Mouse (Mus musculus) monocyte, adult 2 months (primary cell): Measurements from ENCODE around the gene Srcin1.

Source experiments
- DNase-seq, 2 experiments: peaks; one replicate each; pipeline ENCODE4 v3.0.0; 2022; ENCODE audit warnings: low spot score in 2 of 2, low read depth in 1 of 2

The Srcin1 gene

DNA sequence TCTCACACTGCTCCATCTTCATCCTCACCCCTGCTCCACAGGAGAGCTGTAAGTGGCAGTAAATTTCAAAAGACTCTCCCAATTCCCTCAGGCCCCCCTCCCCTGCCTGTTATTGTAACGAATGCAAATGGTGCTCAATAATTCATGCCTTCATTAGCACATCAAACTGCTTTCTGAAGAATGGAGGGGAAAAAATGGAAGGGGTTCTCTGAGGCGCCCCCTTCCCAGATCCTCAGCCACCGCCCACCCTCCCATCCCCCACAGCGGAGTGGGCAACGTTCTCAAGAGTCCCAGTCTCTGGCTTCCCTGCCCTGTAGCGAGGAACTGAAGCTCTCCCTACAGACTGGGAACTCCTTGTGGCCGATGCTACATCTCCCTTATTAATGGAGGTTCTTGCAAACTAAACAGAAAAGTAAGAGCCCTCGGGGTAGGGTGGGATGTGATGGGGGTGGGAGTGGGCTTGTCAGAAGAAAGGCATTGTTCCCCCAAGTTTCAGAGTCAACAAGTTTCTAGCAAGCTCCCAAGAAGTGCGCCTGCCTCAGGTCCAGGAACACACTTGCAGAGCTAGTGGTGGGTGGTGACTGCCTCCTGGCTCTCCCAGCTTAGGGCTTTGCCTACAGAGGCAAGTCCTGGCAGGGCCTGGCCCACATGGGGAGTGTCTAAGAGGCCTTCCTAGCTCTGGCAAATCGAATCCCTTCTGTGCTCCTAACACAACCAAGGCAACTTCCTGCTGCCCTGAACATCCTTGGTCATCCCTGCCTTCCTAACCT is 3.3 kb upstream of the Srcin1 start:
- DNase-seq: no peak

DNA sequence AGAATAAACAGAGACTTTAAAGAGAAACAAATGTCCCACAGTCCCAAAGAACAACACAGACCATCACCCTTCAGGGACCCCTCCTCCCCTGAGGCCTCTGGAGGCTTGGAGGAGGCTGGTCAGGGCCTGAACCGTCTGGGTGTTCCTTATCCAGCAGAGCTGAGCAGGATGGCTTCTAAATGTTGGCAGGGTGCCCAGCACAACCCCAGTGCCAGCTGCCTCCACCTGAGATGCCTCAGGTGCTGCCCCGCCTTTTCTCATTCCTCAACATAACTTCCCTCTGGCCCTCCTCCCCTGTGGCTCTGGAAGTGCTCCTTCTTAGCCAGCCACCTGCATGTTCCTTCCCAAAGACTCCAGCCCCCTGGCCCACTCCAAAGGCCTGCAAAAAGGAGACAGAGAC is 2.3 kb upstream of the Srcin1 start:
- no peak for DNase-seq

DNA sequence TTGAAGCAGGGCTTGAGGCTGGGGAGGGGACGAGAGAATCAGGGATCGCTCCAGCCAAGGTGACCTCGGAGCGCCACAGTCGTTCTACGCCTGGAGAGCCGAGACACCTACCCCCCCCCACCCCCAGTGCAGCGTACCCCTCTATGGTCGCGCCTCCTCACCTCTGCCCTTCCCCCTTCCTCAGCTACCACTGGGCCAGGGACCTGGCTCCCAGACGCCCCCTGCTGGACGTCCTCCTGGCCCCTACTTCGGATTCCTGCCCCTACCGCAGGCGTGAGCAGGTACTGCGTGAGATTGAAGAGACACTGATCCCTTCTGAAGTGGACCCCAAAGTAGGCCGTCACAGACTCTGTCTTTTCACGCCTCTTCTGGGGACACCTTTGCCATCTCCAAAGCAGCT is 348 bp downstream of the Srcin1 start:
- DNase-seq: peak in 1 of 2 experiments; percentile 37

DNA sequence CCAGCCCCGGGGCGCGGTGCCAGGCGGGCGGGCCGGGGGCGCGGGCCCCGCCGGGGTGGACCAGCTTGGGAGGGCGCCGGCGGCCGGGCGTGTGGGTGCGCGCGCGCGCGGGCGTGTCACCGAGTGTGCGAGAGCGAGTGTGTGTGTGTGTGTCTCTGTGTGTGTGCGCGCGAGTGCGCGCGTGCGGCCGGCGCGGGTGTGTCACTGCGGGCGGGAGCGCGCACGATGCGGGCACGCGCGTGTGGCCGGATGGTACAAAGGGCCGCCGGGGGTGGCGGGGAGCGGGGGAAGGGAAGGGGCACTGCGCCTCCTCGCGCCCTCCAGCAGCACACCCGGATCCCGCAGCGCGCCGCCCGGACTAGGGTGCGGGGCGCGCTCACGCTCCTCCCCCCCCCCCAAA is 911 bp downstream of the Srcin1 start:
- no peak for DNase-seq

DNA sequence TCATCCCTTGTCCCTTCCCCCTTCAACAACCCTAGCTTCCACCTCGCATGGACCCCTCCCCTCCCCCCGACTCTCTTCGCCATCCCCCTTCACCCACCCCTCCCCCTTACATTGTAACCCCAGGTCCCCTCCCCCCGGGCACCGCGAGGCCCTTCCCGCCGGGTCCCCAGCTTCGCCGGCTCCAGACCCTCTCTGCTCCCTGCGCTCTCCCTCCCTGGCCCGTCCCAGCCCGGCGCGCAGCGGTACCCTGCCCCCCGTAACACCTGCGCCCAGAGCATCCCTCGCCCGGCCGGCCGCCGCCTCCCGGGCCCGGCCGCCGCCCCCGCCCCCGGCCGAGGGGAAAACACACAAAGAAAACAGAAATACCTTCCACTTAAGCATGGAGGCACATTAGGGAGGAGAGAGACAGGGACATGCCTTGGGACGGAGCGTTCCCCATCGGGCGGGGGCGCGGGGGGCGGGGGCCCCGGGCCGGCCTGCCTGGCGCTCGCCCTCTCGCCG is 1.4 kb downstream of the Srcin1 start:
- DNase-seq: no peak

DNA sequence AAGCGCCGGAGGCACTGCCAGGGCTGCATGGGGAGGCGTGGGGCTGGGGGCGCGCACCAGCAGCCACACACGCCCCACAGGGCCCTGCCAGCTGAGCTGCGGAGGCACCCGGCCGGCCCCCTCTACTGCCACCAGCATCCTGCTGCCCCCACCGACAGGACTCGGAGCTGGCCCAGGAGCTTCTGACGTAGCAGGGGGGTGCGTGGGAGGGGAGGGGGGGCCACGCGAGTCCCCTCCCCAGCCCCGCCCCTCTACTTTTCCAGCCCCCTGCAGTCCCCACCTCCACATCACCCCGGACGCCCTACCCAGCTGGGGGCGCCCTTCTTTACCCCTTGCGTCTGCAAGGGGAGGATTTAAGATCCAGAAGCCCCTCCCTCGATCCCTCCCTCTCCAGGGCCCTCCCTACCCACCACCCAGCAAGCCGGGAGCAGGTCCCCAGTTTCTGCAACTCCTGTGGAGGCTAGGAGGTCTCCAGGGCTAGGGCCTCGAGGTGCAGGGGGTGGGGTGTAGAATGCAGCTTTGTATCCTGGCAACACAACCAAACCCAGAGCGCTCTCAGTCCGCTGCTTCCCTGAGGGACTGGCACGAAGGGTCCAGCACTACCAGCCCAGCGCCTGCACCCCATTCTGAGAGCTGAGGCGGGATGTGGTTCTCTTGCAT is 2.0 kb downstream of the Srcin1 start:
- no peak for DNase-seq

DNA sequence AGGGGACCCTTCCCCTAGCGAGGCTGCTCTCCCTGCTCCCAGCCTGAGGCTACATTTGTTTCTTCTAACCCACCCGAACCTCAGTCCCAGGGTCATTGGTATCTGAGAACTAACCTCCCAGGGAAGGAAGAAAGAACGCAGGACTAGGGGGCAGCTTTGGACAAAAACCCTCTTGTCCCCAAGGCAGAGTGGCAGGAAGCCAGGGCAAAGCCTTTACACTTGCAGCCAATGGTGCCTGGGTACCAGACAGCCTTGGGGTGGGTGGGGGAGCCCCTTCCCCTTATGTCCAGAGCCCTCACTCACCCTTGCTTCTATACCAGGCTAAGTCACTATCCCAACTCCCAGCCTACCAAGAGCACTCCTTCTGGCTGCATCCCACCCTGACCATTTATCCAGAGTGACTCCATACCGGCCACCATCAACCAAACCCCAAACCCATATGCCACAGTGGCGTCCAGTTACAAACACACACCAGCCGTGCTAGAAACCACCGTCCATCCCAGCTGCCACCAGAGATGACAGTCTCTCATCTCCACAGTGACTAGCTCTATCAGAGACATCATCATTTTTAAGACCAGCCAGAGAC is 3.0 kb downstream of the Srcin1 start:
- no peak for DNase-seq

DNA sequence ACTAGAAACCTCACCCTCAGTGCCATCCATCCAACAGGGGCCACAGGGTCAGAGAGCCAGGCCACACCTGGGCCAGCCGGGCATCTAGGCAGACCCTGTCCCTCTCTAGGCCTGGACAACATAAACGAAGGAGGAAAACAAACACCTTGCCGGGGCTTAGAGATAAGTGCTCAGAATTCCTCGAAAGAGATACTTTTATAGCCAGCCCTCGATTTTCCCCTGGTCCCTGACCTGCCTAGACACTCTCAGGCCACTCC is 4.0 kb downstream of the Srcin1 start:
- no peak for DNase-seq

DNA sequence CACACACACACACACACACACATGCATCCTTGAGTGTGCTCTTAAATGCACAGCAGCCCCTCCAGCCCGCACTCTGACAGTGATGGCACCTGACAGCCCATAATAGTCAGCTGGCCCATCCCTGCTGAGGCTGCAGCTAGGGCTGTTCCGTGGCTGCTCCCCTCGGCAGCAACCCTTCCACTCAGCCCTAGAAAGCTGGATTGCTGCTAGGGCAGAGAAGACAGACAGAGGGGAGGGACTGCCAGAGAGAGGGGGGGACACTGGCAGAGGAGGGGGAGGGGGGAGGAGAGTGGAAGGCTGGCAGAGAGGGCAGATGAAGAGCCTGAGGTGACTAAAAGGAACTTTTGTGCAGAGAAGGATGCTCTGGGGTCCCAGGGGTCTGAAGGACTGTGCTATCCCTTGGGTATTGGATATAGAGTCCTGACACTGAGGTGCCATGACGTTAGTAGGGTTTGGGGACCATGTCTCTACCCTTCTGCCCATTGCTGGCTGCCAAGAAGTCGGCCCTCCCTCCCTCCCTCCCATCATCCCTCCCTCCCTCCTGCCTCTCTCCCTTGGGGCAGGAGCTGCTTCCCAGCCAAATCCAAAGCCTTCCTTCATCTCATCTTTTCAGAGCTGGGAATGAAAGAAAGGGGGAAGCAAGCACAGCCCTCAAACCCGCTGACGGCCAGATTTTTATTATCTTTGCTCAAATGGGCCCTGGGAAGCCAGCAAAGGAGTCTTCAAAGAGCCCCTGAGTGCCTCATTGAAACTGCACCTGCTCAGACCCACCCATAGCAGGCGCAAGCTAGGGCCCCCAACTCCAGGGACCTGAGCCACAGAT is 4.5 kb downstream of the Srcin1 start:
- DNase-seq: no peak

DNA sequence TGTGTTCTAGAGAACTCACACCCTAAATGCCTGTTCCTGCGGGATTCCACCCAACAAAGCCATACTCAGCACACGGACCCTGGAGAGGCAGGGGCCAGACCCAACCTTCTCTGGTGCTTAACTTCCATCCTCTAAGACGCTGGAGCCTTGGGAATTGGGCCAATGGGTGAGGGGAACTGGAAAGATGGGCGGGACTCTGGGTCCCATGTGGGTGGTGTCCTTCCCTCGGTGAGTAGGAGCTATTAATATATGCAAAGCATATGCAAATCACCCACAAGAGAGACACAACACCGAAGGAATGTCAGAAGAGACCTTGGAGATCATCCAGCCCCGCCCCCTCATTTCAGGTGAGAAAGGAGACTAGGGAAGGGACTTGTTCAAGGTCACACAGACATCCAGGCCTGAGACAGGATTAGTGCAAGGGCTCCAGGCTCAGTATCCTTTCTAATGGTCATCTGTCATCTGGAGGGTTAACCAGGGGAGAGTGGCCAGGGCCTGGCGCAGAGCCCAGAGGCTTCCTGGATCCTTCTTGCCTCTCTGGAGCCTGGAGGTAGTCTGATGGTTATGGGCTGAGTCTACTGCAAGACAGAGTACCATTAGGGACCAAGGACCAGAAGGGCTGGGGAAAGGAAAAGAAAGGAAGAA is 5.4 kb downstream of the Srcin1 start:
- DNase-seq: no peak

DNA sequence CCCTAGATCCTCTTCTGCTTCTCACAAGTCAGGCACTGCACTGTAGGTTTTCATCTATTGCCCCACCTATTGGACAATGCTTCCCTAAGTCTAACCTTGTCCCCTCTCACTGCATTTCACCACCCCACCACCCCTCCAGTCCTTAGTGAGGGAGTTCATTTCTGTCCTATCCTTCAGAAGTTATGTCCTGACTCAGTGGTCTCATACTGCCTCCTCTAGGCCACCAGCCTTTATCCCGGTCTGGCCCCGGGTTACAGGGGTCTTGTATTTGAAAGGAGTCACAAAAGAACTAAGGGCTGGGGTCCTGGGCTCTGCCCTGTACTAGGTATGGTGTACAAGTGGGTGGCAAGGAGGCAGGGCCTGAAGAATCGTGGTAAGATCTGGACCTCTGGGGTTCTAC is 6.2 kb downstream of the Srcin1 start:
- DNase-seq: no peak

DNA sequence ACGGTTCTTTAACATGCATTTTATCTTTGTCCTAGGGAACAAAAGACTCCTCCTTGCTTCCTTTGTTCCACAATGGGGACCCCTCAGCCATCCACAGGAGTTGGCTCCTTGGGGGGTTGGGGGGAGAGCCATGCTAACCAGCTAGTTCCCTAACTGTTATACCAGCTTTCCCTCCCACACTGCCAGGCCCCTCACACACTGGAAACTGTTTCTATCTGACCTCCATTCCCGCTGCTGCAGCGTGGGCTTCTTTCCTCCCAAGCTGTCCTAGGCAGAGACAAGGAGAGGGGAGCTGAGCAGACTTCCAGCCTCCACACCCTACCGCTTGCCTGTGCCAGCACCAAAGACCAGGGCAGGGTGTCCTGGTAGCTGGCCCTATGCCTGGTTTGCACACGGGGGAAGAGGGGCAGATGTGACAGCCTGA is 6.7 kb downstream of the Srcin1 start:
- DNase-seq: no peak

DNA sequence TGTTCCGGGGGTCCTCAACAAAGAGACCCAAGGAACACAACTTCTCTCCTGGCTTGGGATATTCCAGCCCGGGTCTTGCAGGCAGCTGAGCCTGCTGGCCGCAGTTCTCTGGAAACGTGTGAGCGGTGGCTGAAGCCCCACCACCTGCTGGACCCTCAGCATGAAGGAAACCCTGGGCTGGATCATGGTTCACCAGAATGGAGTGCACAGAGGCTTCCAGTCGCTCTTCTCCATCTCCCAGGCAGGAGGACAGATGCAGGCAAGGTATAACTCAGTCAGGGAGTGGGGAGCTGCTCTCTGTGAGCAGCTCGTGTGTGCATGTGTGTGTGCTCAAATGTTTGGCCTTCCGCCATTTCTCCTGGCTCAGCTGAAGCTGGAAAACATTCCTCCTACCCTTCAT is 7.3 kb downstream of the Srcin1 start:
- no peak for DNase-seq

DNA sequence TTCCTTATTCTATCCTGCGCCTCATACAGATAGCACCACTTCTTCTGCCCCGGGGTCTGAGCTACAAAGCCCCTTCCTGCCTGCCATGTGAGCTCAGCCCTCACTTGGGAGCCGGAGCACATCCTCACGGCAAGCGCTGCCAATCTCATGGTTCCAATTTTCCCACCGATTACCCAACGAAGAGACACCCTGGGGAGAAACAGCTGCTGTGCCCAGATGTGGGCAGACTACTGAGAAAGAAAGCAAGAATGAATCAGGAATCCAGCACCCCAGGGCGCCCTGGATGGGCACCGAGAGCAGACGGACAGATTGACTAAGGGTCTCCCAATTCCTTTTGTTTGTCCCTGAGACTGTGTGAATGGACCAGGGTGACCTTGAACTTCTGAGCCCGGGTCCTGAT is 8.5 kb downstream of the Srcin1 start:
- no peak for DNase-seq

DNA sequence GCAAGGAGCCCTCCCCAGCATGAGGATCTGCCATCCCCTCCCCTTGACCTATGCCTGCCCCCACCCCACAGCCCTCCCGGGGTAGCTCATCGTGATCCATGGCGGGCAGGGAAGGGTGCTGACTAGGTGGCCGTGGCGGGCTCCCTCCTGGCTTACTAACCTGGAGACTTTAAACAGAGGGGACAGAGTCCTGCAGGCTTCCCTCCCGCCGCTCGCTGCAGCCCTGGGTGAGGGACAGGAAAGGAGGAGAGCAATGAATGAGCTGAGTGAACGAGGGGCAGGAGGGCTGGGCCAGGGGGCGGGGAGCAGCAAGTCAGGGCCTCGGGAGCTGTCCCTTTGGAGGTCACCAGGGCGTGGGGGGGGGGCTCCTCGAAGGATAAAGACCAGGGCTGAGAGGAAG is 9.4 kb downstream of the Srcin1 start:
- no peak for DNase-seq

DNA sequence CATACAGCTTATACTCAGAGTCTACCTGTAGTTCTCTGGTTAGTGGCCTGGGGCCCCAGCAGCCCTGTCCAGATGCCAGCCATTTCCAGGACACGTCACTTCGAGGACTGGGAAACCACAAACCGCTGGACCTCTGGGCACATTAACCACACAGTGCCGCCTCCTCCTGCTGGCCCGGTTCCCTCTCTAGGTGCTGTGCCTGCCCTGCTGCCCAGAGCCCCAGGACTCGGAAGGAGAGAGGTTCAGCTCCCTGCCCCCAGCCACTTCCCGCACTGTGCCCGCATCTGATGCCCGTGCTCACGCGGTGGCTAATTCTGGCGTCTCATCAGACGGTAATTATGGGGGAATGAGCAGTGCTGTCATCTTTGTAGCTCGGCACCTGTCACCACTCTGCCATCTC is 12.3 kb downstream of the Srcin1 start:
- no peak for DNase-seq

DNA sequence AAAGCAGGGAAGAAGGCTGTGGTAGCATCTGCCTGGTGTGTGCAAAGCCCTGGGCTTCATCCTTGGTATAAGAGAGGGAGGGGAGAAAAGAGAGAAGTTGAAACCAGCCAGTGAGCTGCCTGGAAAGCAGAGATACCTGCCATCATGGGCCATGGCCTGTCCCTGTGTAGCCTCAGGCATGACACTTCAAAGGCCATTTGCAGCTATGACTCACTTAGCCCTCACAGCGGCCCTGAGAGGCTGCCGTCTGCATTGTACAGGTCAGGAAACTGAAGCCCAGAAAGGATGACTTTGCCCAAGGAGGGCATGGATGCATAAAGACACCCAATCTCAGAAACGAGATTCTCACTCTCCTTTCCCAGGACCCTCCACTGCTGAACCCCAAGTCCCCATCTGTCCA is 13.4 kb downstream of the Srcin1 start:
- DNase-seq: no peak

DNA sequence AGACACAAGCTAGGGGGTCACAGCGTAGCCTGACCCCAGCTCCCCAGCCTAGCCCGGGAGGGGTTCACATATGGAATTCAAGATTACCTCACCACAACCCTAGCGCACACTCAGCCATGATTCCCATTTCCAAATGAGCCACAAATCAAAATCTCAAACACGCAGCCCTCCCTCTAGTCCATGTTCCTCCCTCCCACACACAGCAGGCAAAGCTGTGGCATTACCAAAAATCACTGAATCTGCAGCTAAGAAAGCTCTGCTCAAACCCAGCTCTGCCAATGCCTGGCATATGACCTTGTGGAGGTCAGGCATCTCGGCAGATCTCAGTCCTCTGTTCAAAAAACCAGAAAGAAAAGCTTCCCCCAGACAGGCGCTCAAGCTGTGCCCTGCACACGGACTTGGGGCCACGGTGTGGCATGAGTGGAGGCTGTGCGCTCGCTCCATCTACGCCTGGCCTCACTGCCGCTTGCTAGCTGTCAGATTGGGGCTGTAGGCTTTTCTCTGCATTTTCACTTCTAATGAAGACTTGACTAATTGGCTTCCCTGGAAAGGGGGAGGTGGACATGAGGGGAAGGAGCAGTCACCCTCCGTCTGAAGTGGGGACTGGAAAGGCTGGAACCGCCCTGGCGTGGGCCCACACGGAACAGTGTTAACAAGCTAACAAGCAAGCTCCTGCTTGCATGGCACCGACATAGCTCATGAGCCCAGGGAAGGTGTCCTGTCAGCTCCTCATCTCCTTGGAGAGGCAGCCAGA is 15.6 kb downstream of the Srcin1 start:
- no peak for DNase-seq

DNA sequence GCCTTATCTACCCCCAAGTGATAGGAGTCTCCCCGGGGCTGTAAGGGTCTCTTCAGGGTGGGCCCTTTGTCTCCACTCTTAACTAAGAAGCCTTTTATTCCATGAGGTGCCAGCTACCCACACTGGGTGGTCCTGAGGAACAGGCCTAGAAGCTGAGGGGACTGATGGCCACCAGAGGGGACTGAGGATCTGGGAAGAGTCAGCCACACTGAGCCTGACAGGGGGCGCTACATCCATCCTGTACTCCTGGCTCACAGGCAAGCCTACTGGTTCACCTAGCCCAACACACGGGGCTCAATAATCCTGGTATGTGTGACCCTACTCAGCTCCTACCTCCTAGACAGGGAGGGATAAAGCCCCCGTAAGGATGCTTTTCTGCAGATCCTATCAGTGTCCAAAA is 16.4 kb downstream of the Srcin1 start:
- DNase-seq: no peak

DNA sequence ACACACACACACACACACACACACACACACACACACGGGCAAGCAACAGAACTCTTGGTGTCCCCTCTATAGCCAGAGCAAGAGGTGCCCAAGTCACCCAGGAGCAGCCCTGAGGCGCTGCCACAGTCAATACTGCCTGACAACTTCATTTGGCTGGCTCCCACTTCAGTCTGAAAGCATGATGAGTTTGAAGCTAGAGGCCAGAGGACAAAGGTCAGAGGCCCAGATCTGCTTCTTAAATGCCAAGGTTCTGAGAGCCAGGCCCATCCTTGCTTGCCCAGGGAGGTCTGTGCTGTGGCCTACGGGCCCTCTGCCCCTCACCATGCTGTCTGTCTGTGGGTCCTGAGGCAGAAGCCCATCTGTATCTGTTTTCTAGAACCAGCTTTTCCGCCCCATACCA is 18.1 kb downstream of the Srcin1 start:
- no peak for DNase-seq
